Mouse (Mus musculus) spleen, adult 2 months (tissue): Measurements from ENCODE around the gene Usp7. TPM values are rescaled to one million over a fixed set of nuclear protein-coding genes. Genes with fewer than 3 reads are reported as not detected.

Experiments
- DNase-seq, 2 experiments: peaks; one replicate each; pipeline versions ENCODE4 v3.0.0 to v3.0.0-alpha.2; 2012 to 2021; ENCODE audit warnings: low spot score in 2 of 2, low read depth in 1 of 2
- H3K27ac ChIP-seq: fragments of 200-500 bp; 2 replicates; pipeline ENCODE4 v1.5.1; 2012; ENCODE audit warnings: low read length, inconsistent platforms; ENCODE audit not compliant: insufficient read depth
- H3K27me3 ChIP-seq: fragments of 200-500 bp; 2 replicates; pipeline ENCODE4 v1.6.1; 2012; ENCODE audit warnings: mild to moderate bottlenecking, moderate library complexity, low read length, inconsistent platforms; ENCODE audit not compliant: control insufficient read depth, insufficient read depth
- H3K36me3 ChIP-seq: fragments of 200-500 bp; 2 replicates; pipeline ENCODE4 v1.6.1; 2012; ENCODE audit warnings: mild to moderate bottlenecking, low read length, inconsistent platforms; ENCODE audit not compliant: control insufficient read depth, insufficient read depth
- H3K4me1 ChIP-seq: fragments of 200-500 bp; 2 replicates; pipeline ENCODE4 v1.6.1; 2011; ENCODE audit warnings: inconsistent platforms; ENCODE audit not compliant: control insufficient read depth, insufficient read depth, insufficient read length
- H3K4me3 ChIP-seq: fragments of 200-500 bp; 2 replicates; pipeline ENCODE4 v1.5.1; 2011; ENCODE audit warnings: mild to moderate bottlenecking, inconsistent platforms; ENCODE audit not compliant: insufficient read depth, insufficient read length; ENCODE audit errors: extremely low read depth
- CTCF ChIP-seq: fragments of 200-500 bp; IDR thresholded peaks from 2 replicates; pipeline ENCODE4 v1.5.1; 2011; ENCODE audit warnings: mild to moderate bottlenecking, inconsistent platforms; ENCODE audit not compliant: insufficient read depth, insufficient read length, insufficient replicate concordance; ENCODE audit errors: extremely low read depth
- POLR2A ChIP-seq: fragments of 200-500 bp; IDR thresholded peaks from 2 replicates; pipeline ENCODE4 v1.6.1; 2011; ENCODE audit warnings: low read depth, low read length, inconsistent platforms
- WGBS: fragments of 180-500 bp; shearing (Covaris S2); methylation state at CpG from one replicate; pipeline ENCODE4 v1.1.7; 2018; 5-methylcytosine and 5-hydroxymethylcytosine counted together
- polyA plus RNA-seq: library from polyadenylated mRNA; depleted of rRNA; stranded (reverse); fragments of >200 nt; gene quantifications from 2 replicates; pipeline ENCODE4 v1.2.3, GENCODE M21; 2012; rRNA removed

Usp7 gene
- polyA plus RNA-seq = 22.2 and 26.3 TPM in 2 replicates

DNA sequence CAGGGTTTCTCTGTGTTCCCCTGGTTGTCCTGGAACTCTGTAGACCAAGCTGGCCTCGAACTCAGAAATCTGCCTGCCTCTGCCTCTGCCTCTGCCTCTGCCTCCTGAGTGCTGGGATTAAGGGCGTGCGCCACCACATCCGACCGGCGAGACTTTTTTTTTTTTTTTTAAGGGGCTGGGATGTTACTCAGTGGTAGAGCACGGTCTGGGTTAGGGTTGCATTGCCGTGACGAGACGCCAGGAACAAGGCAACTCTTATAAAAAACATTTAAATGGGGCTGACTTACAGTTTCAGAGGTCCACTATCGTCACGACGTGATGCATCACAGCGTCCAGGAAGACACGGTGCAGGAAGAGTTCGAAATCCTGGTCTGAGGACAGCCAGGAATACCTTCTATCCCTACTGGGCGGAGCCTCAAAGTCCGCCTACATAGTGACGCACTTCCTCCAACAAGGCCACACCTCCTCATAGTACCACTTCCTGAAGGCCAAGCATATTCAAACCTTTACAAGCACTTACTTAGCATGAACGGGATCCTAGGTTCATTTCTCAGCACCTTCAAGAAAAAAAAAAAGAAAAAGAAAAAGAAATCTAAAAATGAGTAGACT lies at the start of gene Usp7:
Gene Usp7 (minus strand): TSS at position 360 of the 609 bp plus-strand sequence.
- no peak within 1 kb of the TSS for H3K4me3 ChIP-seq
- TF ChIP-seq CTCF (no peak), POLR2A (no peak)
- H3K27me3 ChIP-seq = no peaks in the 10 kb centered on the region
- H3K4me1 ChIP-seq = no peaks in the 10 kb centered on the region
- 92% methylated on average over 20 of the region's 20 CpGs for WGBS
- H3K27ac ChIP-seq = no peak within 1 kb of the TSS
- DNase-seq = no peak
- H3K36me3 ChIP-seq = no peaks in the 10 kb centered on the region

DNA sequence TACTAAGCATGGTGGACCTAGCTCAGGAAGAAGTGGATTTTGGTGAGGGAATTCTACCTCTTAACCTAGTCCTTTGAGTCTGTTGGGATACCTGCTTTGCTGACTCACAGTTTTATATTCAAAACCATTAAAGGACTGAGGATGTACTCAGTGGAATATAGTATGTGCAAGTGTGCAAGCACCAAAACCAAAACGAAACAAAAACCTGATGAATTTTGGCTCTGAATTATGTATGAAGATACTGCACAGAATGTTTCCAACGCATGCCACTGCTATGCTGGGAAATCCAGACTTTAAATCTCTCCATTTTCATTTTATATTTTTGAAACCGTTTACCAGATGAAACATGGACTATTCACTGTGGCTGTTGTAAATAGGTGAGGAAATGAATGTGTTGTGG lies 48.4 kb upstream of the Usp7 start:
- no peak overlapping the region for H3K4me3 ChIP-seq
- WGBS = 50% methylated on average over 3 of the region's 3 CpGs
- DNase-seq = no peak
- TF ChIP-seq CTCF (no peak), POLR2A (no peak)
- peaks cover 27% of the 10 kb centered on the region for H3K36me3 ChIP-seq
- H3K27me3 ChIP-seq = no peaks in the 10 kb centered on the region
- 0 out of 2 replicates have a peak, but pooled peaks cover 2% of the 10 kb centered on the region for H3K4me1 ChIP-seq
- no peak overlapping the region for H3K27ac ChIP-seq

DNA sequence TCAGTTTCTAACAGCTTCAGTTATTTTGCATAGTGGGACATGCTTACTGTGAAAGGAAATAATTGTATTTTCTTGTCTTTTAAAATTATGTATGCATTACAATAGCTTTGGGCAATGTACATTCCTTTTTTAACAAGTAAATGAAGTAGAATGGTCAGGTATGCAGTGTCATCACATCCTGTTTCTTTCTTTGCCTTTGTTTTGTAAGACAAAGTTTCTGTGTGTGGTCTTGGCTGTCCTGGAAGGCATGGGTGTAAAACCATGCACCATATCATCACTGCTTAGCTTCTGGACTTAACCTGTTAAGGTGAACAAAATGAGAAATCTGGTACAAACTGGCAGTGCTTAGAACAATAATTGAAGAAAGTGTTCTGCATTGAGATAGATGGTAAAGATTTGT lies 46.8 kb upstream of the Usp7 start:
- Histone ChIP-seq H3K27me3 (no peaks in the 10 kb centered on the region), H3K4me3 (no peak overlapping the region), H3K4me1 (peaks cover 8% of the 10 kb centered on the region; the same call in 1 of the 2 replicates), H3K27ac (no peak overlapping the region), H3K36me3 (peaks cover 26% of the 10 kb centered on the region)
- no peak for TF ChIP-seq CTCF
- no peak for TF ChIP-seq POLR2A
- no peak for DNase-seq

DNA sequence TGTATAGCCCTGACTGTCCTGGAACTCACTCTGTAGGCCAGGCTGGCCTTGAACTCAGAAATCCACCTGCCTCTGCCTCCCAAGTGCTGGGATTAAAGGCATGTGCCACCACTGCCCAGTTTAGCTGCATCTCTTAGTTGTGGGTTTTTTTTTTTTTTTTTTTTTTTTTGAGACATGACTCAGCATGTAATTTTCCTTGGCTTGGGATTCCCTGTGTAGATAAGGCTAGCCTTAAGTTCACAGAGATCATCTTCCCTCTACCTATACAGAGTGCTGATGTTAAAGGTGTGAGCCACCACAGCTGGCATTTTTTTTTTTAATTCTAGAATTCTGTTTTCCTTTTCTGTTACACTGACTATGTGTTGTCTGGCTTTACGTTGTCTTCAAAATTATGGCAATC lies 45.5 kb upstream of the Usp7 start:
- WGBS = 94% methylated on average over 1 of the region's 1 CpGs
- H3K36me3 ChIP-seq = peaks cover 21% of the 10 kb centered on the region

DNA sequence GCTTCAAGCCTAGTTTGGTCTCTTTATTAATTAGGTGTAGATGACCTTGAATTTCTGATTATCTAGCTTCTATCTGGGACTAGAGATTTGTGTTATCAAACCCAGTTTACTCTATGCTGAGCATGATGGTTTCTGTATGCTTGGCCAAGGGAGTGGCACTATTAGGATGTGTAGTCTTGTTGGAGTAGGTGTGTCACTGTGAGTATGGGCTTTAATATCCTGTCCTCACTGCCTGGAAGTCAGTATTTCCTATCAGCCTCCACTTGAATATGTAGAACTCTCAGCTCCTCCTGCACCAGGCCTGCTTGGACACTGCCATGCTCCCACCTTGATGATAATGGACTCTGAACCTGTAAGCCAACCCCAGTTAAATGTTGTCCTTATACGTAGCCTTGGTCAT lies 44.8 kb upstream of the Usp7 start:
- Histone ChIP-seq H3K27me3 (no peaks in the 10 kb centered on the region), H3K36me3 (peaks cover 21% of the 10 kb centered on the region), H3K4me3 (no peak overlapping the region), H3K4me1 (peaks cover 15% of the 10 kb centered on the region), H3K27ac (no peak overlapping the region)
- WGBS = 91% methylated on average over 1 of the region's 1 CpGs
- no peak for TF ChIP-seq POLR2A
- TF ChIP-seq CTCF = no peak
- DNase-seq = no peak

More for the DNA sequence above, 45.5 kb upstream of the Usp7 start:
- H3K4me1 ChIP-seq = peaks cover 15% of the 10 kb centered on the region
- no peak for TF ChIP-seq POLR2A
- TF ChIP-seq CTCF = no peak
- no peak overlapping the region for H3K4me3 ChIP-seq
- no peak for DNase-seq
- no peak overlapping the region for H3K27ac ChIP-seq
- no peaks in the 10 kb centered on the region for H3K27me3 ChIP-seq

DNA sequence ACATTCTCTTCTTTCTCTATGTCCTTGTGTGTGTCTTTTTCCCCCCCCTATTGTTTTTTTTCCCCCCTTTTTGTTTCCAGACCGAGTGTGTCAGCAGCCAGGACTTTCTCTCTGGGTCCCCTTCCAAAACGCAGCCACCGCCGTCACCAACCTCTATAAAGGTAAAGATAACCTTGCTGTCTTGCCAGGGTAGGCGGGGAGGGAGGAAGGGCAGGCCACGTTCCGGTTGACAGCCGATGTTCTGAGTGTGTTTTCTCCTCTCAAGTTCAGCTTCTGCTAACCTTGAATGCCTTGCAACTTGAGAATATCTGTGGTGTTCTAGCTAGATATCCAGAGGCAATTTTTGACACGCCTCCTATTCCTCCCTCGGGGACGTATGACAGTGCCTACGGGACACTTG lies 39.1 kb upstream of the Usp7 start:
- H3K4me3 ChIP-seq = peak overlapping the region; percentile 99
- 6% methylated on average over 12 of the region's 12 CpGs for WGBS
- H3K4me1 ChIP-seq = peaks cover 16% of the 10 kb centered on the region
- TF ChIP-seq CTCF (no peak), POLR2A (no peak)
- H3K27ac ChIP-seq = peak overlapping the region; percentile 98
- no peaks in the 10 kb centered on the region for H3K27me3 ChIP-seq
- peak; percentile 21 to 47 for DNase-seq
- H3K36me3 ChIP-seq = peaks cover 10% of the 10 kb centered on the region

DNA sequence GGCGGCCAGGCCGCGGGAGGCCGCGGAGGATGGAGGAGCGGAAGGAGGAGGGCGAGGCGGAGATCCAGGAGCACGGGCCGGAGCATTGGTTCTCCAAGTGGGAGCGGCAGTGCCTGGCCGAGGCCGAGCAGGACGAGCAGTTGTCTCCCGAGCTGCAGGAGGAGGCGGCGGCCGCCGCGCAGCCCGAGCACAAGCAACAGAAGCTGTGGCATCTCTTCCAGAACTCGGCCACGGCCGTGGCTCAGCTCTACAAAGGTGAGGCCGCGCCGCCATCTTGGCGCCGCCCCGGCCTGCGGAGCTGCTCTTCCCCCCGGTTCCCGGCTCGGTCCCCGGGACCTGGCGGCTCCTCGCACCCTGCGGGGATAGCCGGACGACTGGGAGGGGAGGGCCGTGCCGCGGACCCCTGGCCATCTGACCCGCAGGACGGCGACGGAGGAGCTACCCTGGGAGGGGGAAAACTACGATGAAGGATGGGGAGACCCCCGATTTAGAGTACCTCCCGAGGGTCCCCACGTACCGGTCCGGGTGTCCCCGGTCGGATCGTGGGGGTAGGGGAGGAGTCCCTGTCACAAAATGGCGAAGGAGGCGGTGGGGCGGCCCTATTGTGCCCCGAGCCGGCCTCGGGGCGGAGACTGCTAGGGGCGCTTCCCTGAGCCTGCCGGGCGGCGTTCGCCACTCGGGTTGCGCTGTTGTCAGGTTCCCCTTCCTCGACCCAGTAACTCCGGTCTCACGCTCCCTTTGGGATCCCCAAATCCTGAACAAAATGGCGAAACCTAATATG lies 38.5 kb upstream of the Usp7 start:
- Histone ChIP-seq H3K4me3 (peak overlapping the region; percentile 99), H3K4me1 (peaks cover 16% of the 10 kb centered on the region), H3K27me3 (no peaks in the 10 kb centered on the region), H3K36me3 (peaks cover 9% of the 10 kb centered on the region), H3K27ac (peak overlapping the region; percentile 98)
- under 1% methylated on average over 68 of the region's 74 CpGs for WGBS
- TF ChIP-seq CTCF (no peak), POLR2A (no peak)
- peak; percentile 49 to 70 for DNase-seq
